7 mouse cellular contexts compared by ENCODE assay signal in the genomic region with DNA sequence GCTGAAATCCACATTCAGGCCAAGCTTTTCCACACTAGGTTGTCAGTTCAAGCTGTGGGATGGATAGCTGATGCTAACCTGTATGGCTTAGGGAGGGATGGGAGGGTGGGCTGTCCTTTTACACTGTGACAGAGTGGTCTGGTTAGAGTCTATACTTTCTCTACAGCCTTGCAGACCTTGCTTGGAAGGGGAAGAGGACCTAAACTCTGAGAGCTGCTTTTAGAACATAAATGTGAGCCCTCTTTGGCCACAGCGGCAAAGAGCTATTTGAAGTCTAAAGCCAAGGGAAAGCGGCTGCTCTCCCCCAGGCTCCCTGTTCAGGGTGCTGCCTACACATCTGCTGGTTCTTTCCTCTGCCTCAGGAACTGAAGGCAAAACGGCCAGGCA. TPM values are rescaled to one million over a fixed set of nuclear protein-coding genes. Genes with fewer than 3 reads are reported as not detected.
DNase-seq lines count a peak whose midpoint lies in the region; ATAC-seq and TF ChIP-seq lines count a peak whose summit lies in the region.

No protein-coding gene starts in this region.

- TF ChIP-seq EP300 in ES-Bruce4 (IDR thresholded peaks at IDR 0.05; ENCODE audit: insufficient read depth, low read depth, low read length), result no peak

- peaks cover 6% of the 10 kb centered on the region for H3K4me1 ChIP-seq in ES-Bruce4 (ENCODE audit: control insufficient read depth, insufficient read depth, low read length)
- peaks cover 3% of the 10 kb centered on the region; the same call in 1 of the 2 replicates for H3K4me1 ChIP-seq in bone marrow, adult 2 months (ENCODE audit: control insufficient read depth, insufficient read depth, low read length)
- H3K4me1 ChIP-seq in liver, embryonic 11.5 days (replicated peaks; ENCODE audit: control insufficient read depth, insufficient read depth, low read length), result peaks cover 39% of the 10 kb centered on the region

- H3K9ac ChIP-seq in ES-Bruce4 (ENCODE audit: low read depth, poor library complexity, severe bottlenecking), result peak overlapping the region; percentile 34
- peak overlapping the region; percentile 44 for H3K9ac ChIP-seq in liver, embryonic 11.5 days (ENCODE audit: low read depth, low read length)

- ATAC-seq in liver, embryonic 11.5 days (replicated peaks; ENCODE audit: low FRiP score), result no peak

- DNase-seq in kidney, postnatal 10 days, result peak; percentile 39
- no peak for DNase-seq in kidney, adult 8-10 months
- no peak for DNase-seq in liver, embryonic 11.5 days (ENCODE audit: low spot score)
- DNase-seq in right cerebral cortex, postnatal 25 days, result no peak
- no peak for DNase-seq in frontal cortex, postnatal 36 days (ENCODE audit: low spot score in 2 of 2)

- WGBS in bone marrow, adult 2 months, result 2% methylated on average over 3 of the region's 3 CpGs
- WGBS in liver, embryonic 11.5 days, result 29% methylated on average over 3 of the region's 3 CpGs

- no peak for TF ChIP-seq POLR2A in ES-Bruce4 (IDR thresholded peaks at IDR 0.05; ENCODE audit: insufficient read depth, low read length)
- no peak for TF ChIP-seq POLR2A in bone marrow, adult 2 months (IDR thresholded peaks at IDR 0.05; ENCODE audit: borderline replicate concordance, control insufficient read depth, low read depth, low read length)

- H3K4me2 ChIP-seq in liver, embryonic 11.5 days, result peak overlapping the region; percentile 82

- H3K27me3 ChIP-seq in ES-Bruce4 (ENCODE audit: control insufficient read depth, insufficient read depth, low read length, poor library complexity, severe bottlenecking), result no peaks in the 10 kb centered on the region
- no peaks in the 10 kb centered on the region for H3K27me3 ChIP-seq in liver, embryonic 11.5 days (replicated peaks; ENCODE audit: control insufficient read depth, insufficient read depth, low read length)

- H3K9me3 ChIP-seq in ES-Bruce4 (replicated peaks; ENCODE audit: control insufficient read depth, insufficient read depth, low read length, poor library complexity, severe bottlenecking), result no peaks in the 10 kb centered on the region
- no peaks in the 10 kb centered on the region for H3K9me3 ChIP-seq in liver, embryonic 11.5 days (ENCODE audit: control insufficient read depth, low read length)

- peak overlapping the region; percentile 15; the same call in 1 of the 2 replicates for H3K4me3 ChIP-seq in ES-Bruce4 (ENCODE audit: low read depth, low read length)
- H3K4me3 ChIP-seq in bone marrow, adult 2 months (replicated peaks; ENCODE audit: control insufficient read depth, low read depth, low read length), result peak overlapping the region; percentile 61
- peak overlapping the region; percentile 62 for H3K4me3 ChIP-seq in liver, embryonic 11.5 days (ENCODE audit: low read depth, low read length)

- peaks cover 5% of the 10 kb centered on the region for H3K36me3 ChIP-seq in ES-Bruce4 (ENCODE audit: control insufficient read depth, insufficient read depth, low read length, poor library complexity, severe bottlenecking)
- H3K36me3 ChIP-seq in liver, embryonic 11.5 days (ENCODE audit: control insufficient read depth, insufficient read depth, low read length), result peaks cover 3% of the 10 kb centered on the region; the same call in 1 of the 2 replicates

- TF ChIP-seq CTCF in ES-Bruce4 (IDR thresholded peaks at IDR 0.05; ENCODE audit: low read depth, low read length), result no peak
- no peak for TF ChIP-seq CTCF in bone marrow, adult 2 months (IDR thresholded peaks at IDR 0.05; ENCODE audit: control insufficient read depth, insufficient read depth, low read length)

- H3K27ac ChIP-seq in ES-Bruce4 (ENCODE audit: insufficient read depth, low read length), result peak overlapping the region; percentile 16
- H3K27ac ChIP-seq in bone marrow, adult 2 months (ENCODE audit: control insufficient read depth, insufficient read depth, low read depth, low read length, poor library complexity), result peak overlapping the region; percentile 86
- H3K27ac ChIP-seq in liver, embryonic 11.5 days (ENCODE audit: low read depth, low read length), result peak overlapping the region; percentile 71

RNA-seq across cellular contexts. Expression of a gene that starts 40.8 kb away (rescaled TPM):
- polyA plus RNA-seq in ES-Bruce4 (2011; ENCODE audit: insufficient read depth, insufficient read length, low read depth, missing spikeins), result 9.7 and 12.1 TPM in 2 replicates
- 5.3 and 13.6 TPM in 2 replicates for polyA plus RNA-seq in bone marrow, adult 2 months (2011; ENCODE audit: insufficient read depth, insufficient read length, low replicate concordance, missing spikeins)
- 18.5 and 18.7 TPM in 2 replicates for polyA plus RNA-seq in liver, embryonic 11.5 days (2014; fragmentation: Nextera tagmentation; extraction: Ambion mirVana)

RNA-seq across cellular contexts. Expression of a gene that starts 41.0 kb away (rescaled TPM):
- 82.2 and 86.3 TPM in 2 replicates for polyA plus RNA-seq in ES-Bruce4 (2011; ENCODE audit: insufficient read depth, insufficient read length, low read depth, missing spikeins)
- polyA plus RNA-seq in bone marrow, adult 2 months (2011; ENCODE audit: insufficient read depth, insufficient read length, low replicate concordance, missing spikeins), result 12.1 and 31.4 TPM in 2 replicates
- 48.4 and 50.9 TPM in 2 replicates for polyA plus RNA-seq in liver, embryonic 11.5 days (2014; fragmentation: Nextera tagmentation; extraction: Ambion mirVana)

Comparison
In these comparisons a context has a peak if more than half of its experiments do, and no peak if none do; other contexts are left out.
1. H3K27ac ChIP-seq: peak in every context shown above with its lines; median percentile 86 in bone marrow, adult 2 months; 71 in liver, embryonic 11.5 days; 16 in ES-Bruce4.